Mouse (Mus musculus) v-Abl transformed pro-B cells (cell line): Measurements from ENCODE around the gene Chdh.

Source experiments
- in situ Hi-C, 2 experiments: fragments of 400-800 bp; cut with MboI; formaldehyde crosslinking; loops; one replicate each; pipeline ENCODE4 v1.15.1; 2025; ENCODE audit not compliant: unreplicated experiment in 2 of 2

Gene Chdh

DNA sequence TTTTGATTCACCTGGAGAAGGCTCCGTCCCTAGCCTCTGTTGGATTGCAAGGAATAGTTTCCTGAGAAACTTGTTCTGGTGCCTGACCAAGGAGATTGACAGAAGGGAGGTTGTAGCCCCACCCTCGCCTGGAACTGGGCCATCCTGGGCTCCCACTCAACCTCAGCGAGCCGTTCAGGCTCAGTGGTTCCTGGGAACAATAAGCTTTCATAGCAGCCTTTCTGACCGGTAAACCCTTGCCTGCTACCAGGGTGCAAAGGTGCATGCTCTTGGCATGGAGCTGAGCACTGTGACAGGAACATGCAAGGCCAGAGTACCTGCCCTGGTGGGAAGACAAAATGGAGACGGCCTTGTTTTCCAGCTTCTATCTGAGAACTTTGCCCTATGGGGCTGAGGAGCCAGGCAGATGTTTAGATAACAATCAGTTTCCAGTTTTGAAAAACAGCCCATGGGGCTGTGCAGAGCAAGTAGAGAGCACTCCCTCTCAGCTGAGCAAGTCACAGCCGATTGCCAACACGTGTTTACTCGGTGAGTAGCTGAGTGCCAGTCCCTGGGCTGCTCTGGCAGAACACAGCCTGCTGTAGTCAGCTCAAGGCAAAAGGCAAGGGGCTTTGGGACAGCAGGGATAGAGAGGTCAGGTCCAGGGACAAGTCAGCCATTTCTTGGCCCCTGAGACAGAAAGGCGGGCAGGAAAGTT lies 1.2 kb downstream of the Chdh start:
- in situ Hi-C loops = no loop called here

DNA sequence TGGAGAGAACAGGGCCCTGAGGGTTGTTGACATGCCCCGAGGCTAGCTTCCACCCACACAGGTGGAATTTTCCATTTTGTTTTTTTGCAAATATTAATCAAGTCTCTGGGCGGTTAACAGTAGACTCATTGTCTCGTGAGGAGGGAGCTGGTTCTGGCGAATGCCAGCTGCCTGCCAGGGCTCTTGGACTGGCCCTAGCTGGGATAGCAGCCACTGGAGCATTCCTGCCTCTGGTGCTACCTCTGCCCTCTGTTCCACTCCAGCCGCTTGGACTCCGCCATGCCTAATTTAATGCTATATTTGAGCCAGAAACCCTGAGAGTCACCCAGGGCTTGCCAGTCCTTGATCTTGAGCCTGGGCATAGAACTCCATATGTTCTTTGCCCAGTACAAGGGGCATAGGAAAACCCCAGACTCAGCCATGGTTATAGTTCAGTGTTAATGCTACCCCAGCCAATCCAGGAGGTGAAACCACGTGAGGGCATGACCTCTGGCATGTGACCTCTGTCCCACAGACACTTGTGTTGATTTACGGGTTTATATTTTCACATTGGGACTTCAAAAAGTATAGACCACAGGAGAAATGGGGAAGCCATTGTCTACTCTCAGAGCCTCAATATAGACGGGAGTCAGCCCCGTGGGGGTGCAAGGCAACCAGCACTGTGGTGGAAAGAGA lies 3.2 kb downstream of the Chdh start:
- in situ Hi-C loops = no loop called here

GRCm38 (mm10) chr14:30014487-30014886 lies 5.7 kb downstream of the Chdh start:
- in situ Hi-C loops = no loop called here

DNA sequence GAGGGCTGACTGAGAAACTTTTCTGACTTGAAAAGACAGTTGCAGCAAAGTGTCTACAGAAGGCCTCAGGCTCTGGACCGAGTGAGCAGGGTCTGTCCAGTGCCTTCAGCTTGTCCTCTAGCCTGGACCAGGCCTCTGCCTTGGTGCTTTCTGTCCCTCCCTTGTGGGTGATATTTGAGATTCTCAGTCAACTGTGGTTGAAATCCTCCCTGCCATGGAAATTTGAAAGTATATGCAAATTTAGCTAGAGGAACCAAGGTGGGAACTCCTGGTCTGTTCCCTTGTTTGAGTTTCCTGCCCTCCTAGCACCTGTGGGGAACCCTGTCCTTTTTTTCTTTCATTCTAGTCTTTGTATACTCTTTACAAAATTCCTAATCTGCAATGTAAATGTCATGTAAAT lies 6.2 kb downstream of the Chdh start:
- in situ Hi-C loops = no loop called here

- in situ Hi-C loops = no loop called here
Observed at GRCm38 (mm10) chr14:30016666-30017065, 7.8 kb downstream of the Chdh start.

- in situ Hi-C loops = no loop called here
Observed at GRCm38 (mm10) chr14:30017794-30018462, 9.1 kb downstream of the Chdh start.

DNA sequence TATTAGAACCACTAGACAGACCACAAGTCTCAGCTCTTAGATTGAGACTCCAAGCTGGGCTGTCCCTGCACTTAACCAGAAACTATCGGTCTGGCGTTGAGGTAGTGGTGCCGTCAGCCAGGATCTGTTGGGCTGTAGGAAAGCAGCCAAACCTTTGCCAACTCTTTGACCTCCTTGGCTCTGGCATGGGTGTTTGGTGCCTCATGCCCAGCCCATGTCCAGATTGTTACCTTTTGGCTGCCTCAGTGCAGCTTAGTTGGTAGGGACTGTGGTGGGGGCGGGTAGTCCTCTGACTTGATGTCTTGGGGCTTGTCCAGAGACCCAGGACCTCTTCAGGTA lies 9.6 kb downstream of the Chdh start:
- in situ Hi-C loops = no loop called here

DNA sequence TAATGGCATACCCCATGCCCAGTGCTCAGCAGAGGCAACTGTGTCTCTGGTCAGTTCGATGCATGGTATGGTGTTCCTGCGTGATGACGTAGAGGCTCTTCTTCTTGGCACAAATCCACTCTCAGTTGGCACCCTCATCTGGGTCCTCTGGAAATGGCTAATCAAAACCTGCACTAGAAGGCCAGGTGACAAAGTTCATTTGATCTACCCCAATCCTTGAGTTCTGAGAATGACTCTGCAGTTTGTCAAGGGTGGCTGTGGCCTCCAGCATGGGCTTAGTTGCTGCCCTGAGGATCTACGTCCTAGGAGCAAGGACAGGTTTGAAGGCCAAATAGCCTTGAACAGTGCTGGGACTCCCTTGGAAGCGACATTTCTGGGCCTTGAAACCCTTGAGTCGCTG lies 10.0 kb downstream of the Chdh start:
- in situ Hi-C loops = no loop called here

- in situ Hi-C loops = no loop called here
Observed at GRCm38 (mm10) chr14:30019375-30019774, 10.6 kb downstream of the Chdh start.

DNA sequence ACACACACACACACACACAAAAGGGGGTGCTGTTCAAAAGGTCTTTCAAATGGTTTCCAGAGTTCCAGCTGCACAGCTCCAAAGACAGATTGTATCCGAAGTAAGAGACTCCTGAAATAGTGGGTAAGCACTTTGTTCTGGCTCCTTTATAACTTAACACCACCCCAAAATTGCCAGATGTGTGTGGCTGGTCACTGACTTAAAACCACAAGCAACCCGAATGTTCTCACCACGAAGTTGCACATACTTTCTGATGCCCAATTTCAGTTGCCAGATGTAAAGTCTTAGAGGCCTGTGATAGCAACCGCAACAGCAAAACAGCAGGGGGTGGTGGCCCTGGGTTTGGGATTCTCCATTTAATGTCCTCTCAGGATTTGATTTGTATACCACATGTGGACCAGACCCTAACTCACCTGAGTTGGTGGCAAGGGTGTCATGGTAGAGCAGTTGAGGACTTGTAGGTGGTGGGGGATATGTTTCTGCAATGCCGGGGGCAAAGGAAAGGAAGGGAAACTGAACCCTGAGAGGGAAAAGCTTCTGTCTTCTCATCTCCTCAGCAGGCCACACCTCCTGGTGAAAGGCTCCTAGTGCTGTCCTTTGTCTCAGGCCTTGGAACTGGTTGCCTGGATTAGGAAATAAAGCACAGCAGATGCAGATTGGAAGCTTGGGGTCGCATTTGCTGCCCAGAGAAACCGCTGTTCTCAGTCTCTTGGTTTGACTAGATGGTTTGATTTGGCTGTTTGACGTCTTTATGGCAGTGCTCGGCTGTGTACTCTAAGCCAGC lies 11.2 kb downstream of the Chdh start:
- in situ Hi-C loops = no loop called here

DNA sequence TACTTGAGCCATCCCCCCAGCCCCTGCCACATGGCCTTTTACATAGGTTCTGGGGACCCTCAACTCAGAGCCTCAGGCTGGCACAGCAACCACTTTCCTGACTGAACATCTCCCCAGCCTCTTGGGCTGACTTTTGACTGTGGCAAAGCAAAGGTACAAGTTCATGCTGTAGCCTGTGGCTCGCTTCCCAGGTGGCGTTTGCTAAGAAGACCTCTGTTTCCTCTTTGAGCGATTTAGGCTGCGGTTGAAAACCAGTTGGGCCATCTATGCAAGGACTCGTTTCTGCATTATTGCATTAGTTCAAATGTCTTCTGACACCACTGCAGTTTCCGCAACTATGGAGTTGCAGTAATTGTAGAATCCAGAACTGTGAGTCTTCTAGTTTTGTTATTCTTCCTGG lies 13.6 kb downstream of the Chdh start:
- in situ Hi-C loops = no loop called here

GRCm38 (mm10) chr14:30024387-30024786 lies 15.6 kb downstream of the Chdh start:
- in situ Hi-C loops = no loop called here

- in situ Hi-C loops = no loop called here
Observed at GRCm38 (mm10) chr14:30027378-30027777, 18.6 kb downstream of the Chdh start.

DNA sequence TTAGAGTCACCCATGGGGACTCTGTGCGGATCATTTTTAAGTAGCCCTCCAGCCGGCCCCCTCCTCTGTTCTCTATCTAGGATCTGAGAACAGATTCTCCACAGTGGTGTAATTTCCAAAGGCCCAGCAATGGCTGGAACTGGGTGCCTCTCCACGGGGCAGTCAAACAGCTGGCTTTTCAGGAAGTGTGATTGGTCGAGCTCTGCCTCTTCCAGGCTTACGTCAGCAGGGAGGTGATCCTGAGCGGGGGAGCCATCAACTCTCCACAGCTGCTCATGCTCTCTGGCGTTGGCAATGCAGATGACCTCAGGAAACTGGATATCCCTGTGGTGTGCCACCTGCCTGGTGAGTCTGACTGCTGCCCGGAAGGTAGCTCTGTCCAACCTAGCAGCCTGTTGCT lies 24.6 kb downstream of the Chdh start:
- in situ Hi-C loops = no loop called here

- in situ Hi-C loops = no loop called here
Observed at GRCm38 (mm10) chr14:30038431-30038830, 29.6 kb downstream of the Chdh start.

GRCm38 (mm10) chr14:30039413-30039812 lies 30.6 kb downstream of the Chdh start:
- in situ Hi-C loops = no loop called here

- in situ Hi-C loops = no loop called here
Observed at GRCm38 (mm10) chr14:30041836-30042235, 33.0 kb downstream of the Chdh start.

DNA sequence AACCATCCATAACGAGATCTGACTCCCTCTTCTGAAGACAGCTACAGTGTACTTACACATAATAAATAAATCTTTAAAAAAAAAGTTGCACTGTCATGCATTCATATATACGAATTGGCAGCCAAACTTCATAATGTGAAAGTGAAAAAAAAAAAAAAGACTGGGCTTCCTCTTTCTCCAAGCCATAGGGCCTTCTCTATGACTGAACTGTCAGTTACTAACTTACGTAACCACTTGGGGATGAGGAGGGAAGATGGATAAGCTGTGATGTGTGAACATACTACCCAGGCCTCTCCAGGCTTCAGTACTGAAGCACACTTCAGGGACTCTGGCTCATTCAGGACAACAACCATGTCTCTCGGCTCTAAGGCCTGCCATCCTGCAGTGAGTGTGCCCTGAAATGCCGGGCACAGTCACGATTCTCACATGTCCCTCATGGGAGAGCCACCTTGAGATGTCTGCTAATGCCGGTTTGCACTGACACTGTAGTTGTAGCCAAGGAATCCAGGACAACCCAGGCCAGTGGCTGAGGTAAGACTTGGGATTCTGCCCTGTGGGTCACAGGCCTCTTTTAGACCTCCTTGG lies 34.6 kb downstream of the Chdh start:
- in situ Hi-C loops = no loop called here

DNA sequence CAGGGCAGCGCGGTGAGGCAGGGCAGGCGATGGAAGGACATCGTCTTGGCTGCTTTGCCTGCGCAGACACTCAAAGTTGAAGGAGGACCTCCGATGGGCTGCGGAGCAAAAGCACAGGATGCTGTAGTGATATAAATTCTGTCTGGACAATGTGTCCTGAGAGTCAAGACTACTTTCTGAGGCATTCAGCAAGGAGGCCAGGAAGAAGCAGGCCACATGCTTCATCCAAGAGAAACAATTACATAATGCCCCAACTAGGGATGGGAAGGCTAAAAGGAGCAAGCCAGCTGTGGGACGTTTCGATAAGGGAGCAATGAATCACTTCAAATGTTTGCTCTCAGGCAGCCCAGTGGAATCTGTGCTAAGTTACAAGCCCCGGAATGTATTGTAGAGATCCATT lies 36.4 kb downstream of the Chdh start:
- in situ Hi-C loops = no loop called here

GRCm38 (mm10) chr14:30045704-30046220 lies 36.9 kb downstream of the Chdh start:
- in situ Hi-C loops = no loop called here

GRCm38 (mm10) chr14:30046976-30047375 lies 38.2 kb downstream of the Chdh start:
- in situ Hi-C loops = no loop called here
